Mouse (Mus musculus): ENCODE data around the gene Higd1a. TPM values are rescaled to one million over a fixed set of nuclear protein-coding genes. Genes with fewer than 3 reads are reported as not detected.
A peak's percentile ranks its signal among the peaks of the same experiment; 100 is the strongest.

The Higd1a gene
- 162 and 186 TPM in 2 replicates for polyA plus RNA-seq (2015; fragmentation: Nextera tagmentation; extraction: Ambion mirVana)

- Histone ChIP-seq H3K9me3 (ENCODE audit: control insufficient read depth) (no peaks in the 10 kb centered on the region), H3K4me2 (replicated peaks; ENCODE audit: low read depth) (peak within 1 kb of the TSS; percentile 89), H3K27ac (ENCODE audit: low read depth, low read length) (peak within 1 kb of the TSS; percentile 98), H3K9ac (ENCODE audit: low read depth, low read length) (peak within 1 kb of the TSS; percentile 86), H3K4me1 (replicated peaks; ENCODE audit: control insufficient read depth, insufficient read depth, low read length) (no peaks in the 10 kb centered on the region), H3K27me3 (replicated peaks; ENCODE audit: control insufficient read depth, insufficient read depth, low read length) (no peaks in the 10 kb centered on the region), H3K36me3 (ENCODE audit: control insufficient read depth, insufficient read depth) (no peaks in the 10 kb centered on the region), H3K4me3 (ENCODE audit: low read depth, low read length) (peak within 1 kb of the TSS; percentile 89)
- 10% methylated on average over 6 of the region's 6 CpGs for whole genome bisulfite sequencing
- TF ChIP-seq CTCF (IDR thresholded peaks at IDR 0.05; ENCODE audit: low read depth) = no peak
- ATAC-seq = no peak
Measured at GRCm38 (mm10) chr9:121858153-121858488, at the start of gene Higd1a. Higd1a (minus strand) TSS chr9:121858362.

- H3K36me3 ChIP-seq (ENCODE audit: control insufficient read depth, insufficient read depth) = no peaks in the 10 kb centered on the region
- no peak overlapping the region for H3K4me3 ChIP-seq (ENCODE audit: low read depth, low read length)
- H3K4me2 ChIP-seq (replicated peaks; ENCODE audit: low read depth) = no peak overlapping the region
- H3K9me3 ChIP-seq (ENCODE audit: control insufficient read depth) = no peaks in the 10 kb centered on the region
- no peaks in the 10 kb centered on the region for H3K4me1 ChIP-seq (replicated peaks; ENCODE audit: control insufficient read depth, insufficient read depth, low read length)
- H3K27me3 ChIP-seq (replicated peaks; ENCODE audit: control insufficient read depth, insufficient read depth, low read length) = no peaks in the 10 kb centered on the region
- ATAC-seq = no peak
- 69% methylated on average over 10 of the region's 10 CpGs for WGBS
- H3K9ac ChIP-seq (ENCODE audit: low read depth, low read length) = no peak overlapping the region
- H3K27ac ChIP-seq (ENCODE audit: low read depth, low read length) = no peak overlapping the region
- no peak for TF ChIP-seq CTCF (IDR thresholded peaks at IDR 0.05; ENCODE audit: low read depth)
Measured at GRCm38 (mm10) chr9:121907356-121908070, 49.4 kb upstream of the Higd1a start.

DNA sequence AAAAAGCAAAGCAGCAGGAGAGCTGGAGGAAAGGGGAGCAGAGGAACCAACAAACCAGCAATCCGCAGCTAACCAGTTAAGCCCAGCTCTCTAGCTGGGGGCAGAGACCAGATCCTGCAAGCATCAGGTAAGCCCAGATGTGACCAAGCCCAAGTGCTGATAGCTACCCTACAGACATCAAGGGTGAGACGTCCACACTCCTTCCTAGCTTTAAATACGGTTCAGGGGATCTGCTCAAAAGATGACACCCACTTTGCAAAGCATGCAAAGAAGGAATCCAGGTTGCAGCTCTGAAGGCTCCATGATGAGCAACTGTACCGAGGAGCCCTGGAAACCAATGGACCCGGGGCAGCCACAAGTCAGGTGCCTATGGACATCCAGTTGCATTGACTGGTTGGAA, 48.3 kb upstream of the Higd1a start:
- H3K9me3 ChIP-seq (ENCODE audit: control insufficient read depth) = no peaks in the 10 kb centered on the region
- H3K4me1 ChIP-seq (replicated peaks; ENCODE audit: control insufficient read depth, insufficient read depth, low read length) = no peaks in the 10 kb centered on the region
- H3K9ac ChIP-seq (ENCODE audit: low read depth, low read length) = no peak overlapping the region
- H3K4me2 ChIP-seq (replicated peaks; ENCODE audit: low read depth) = no peak overlapping the region
- no peaks in the 10 kb centered on the region for H3K36me3 ChIP-seq (ENCODE audit: control insufficient read depth, insufficient read depth)
- no peak overlapping the region for H3K27ac ChIP-seq (ENCODE audit: low read depth, low read length)
- 82% methylated on average over 5 of the region's 5 CpGs for WGBS
- ATAC-seq = no peak
- no peak overlapping the region for H3K4me3 ChIP-seq (ENCODE audit: low read depth, low read length)
- no peak for TF ChIP-seq CTCF (IDR thresholded peaks at IDR 0.05; ENCODE audit: low read depth)
- H3K27me3 ChIP-seq (replicated peaks; ENCODE audit: control insufficient read depth, insufficient read depth, low read length) = no peaks in the 10 kb centered on the region

DNA sequence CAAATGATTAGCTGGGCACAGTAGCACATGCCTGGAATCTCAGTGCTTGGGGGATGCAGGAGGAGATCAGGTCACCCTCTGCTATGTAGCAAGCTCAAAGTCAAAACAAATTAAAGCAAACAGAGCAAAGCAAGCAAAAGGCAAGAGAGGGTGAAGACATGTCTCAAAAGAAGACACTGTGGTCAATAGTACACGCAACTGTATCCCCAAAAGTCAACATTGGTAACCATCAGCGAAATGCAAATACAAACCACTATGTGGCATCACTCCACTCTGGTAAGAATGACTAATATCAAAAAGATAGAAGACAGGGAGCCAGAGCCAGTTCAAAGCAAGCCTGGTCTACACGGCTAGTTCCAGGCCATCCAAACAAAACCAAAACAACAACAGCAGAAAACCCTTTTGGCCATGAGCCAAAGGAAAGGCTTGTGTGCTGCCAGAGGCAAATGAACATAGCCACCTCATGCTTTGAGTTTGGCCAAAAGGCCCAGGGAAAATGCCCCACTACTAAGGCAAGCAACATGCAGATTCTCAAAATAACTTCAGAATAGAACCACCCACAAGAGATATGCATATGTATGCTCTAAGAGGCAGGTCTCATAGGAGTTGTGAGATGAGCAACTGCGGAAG, 47.5 kb upstream of the Higd1a start:
- Histone ChIP-seq H3K27ac (ENCODE audit: low read depth, low read length) (no peak overlapping the region), H3K9ac (ENCODE audit: low read depth, low read length) (no peak overlapping the region), H3K9me3 (ENCODE audit: control insufficient read depth) (no peaks in the 10 kb centered on the region), H3K4me2 (replicated peaks; ENCODE audit: low read depth) (no peak overlapping the region), H3K36me3 (ENCODE audit: control insufficient read depth, insufficient read depth) (no peaks in the 10 kb centered on the region), H3K4me1 (replicated peaks; ENCODE audit: control insufficient read depth, insufficient read depth, low read length) (no peaks in the 10 kb centered on the region), H3K4me3 (ENCODE audit: low read depth, low read length) (no peak overlapping the region), H3K27me3 (replicated peaks; ENCODE audit: control insufficient read depth, insufficient read depth, low read length) (no peaks in the 10 kb centered on the region)
- ATAC-seq = no peak
- TF ChIP-seq CTCF (IDR thresholded peaks at IDR 0.05; ENCODE audit: low read depth) = no peak
- 78% methylated on average over 4 of the region's 4 CpGs for WGBS

DNA sequence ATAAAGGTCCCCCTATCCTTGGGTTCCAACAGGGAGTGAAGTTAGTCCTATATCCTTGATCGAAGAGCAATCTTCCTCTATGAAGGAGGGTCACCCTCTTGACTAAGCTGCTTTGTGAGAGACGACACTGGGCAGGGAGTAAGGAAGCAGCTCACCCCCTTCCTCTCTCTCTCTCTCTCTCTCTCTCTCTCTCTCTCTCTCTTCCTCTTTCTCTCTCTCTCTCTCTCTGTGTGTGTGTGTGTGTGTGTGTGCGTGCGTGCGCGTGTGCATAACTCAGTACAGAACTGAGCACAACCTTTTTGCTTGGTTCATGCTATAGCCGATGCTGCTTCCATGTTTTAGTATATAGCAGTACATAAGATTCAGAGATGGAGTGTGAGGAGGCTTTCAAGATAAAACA, 46.8 kb upstream of the Higd1a start:
- Histone ChIP-seq H3K36me3 (ENCODE audit: control insufficient read depth, insufficient read depth) (no peaks in the 10 kb centered on the region), H3K27ac (ENCODE audit: low read depth, low read length) (no peak overlapping the region), H3K9me3 (ENCODE audit: control insufficient read depth) (no peaks in the 10 kb centered on the region), H3K4me1 (replicated peaks; ENCODE audit: control insufficient read depth, insufficient read depth, low read length) (no peaks in the 10 kb centered on the region), H3K4me2 (replicated peaks; ENCODE audit: low read depth) (no peak overlapping the region), H3K9ac (ENCODE audit: low read depth, low read length) (no peak overlapping the region), H3K4me3 (ENCODE audit: low read depth, low read length) (no peak overlapping the region), H3K27me3 (replicated peaks; ENCODE audit: control insufficient read depth, insufficient read depth, low read length) (no peaks in the 10 kb centered on the region)
- no peak for TF ChIP-seq CTCF (IDR thresholded peaks at IDR 0.05; ENCODE audit: low read depth)
- WGBS = 84% methylated on average over 7 of the region's 7 CpGs
- ATAC-seq = no peak

GRCm38 (mm10) chr9:121904319-121904718, 46.2 kb upstream of the Higd1a start:
- Histone ChIP-seq H3K9me3 (ENCODE audit: control insufficient read depth) (no peaks in the 10 kb centered on the region), H3K4me1 (replicated peaks; ENCODE audit: control insufficient read depth, insufficient read depth, low read length) (no peaks in the 10 kb centered on the region), H3K36me3 (ENCODE audit: control insufficient read depth, insufficient read depth) (no peaks in the 10 kb centered on the region), H3K4me3 (ENCODE audit: low read depth, low read length) (no peak overlapping the region), H3K27me3 (replicated peaks; ENCODE audit: control insufficient read depth, insufficient read depth, low read length) (no peaks in the 10 kb centered on the region), H3K4me2 (replicated peaks; ENCODE audit: low read depth) (no peak overlapping the region), H3K9ac (ENCODE audit: low read depth, low read length) (no peak overlapping the region), H3K27ac (ENCODE audit: low read depth, low read length) (no peak overlapping the region)
- no peak for TF ChIP-seq CTCF (IDR thresholded peaks at IDR 0.05; ENCODE audit: low read depth)
- no peak for ATAC-seq
- 77% methylated on average over 4 of the region's 4 CpGs for WGBS

Measured in intestine, postnatal 0 days (tissue).